Mouse (Mus musculus) stomach, embryonic 16.5 days (tissue): ENCODE results near the gene Lemd1. TPM values are rescaled to one million over a fixed set of nuclear protein-coding genes. Genes with fewer than 3 reads are reported as not detected.

Source experiments
- ATAC-seq: fragments of 200-750 bp; cut with Nextera tagmentation; 2 replicates; pipeline ENCODE4 v1.8.0; 2017; ENCODE audit warnings: moderate number of reproducible peaks, moderate TSS enrichment; ENCODE audit not compliant: insufficient read depth, low FRiP score
- H3K27ac ChIP-seq: fragments of 300-500 bp; sonication (generic); 2 replicates; pipeline ENCODE4 v1.5.1; 2014; ENCODE audit warnings: low read length
- H3K27me3 ChIP-seq: fragments of 300-500 bp; sonication (generic); 2 replicates; pipeline ENCODE4 v1.6.1; 2014; ENCODE audit warnings: low read length, control low read depth, mixed read lengths; ENCODE audit not compliant: control insufficient read depth, insufficient read depth
- H3K36me3 ChIP-seq: fragments of 300-500 bp; sonication (generic); 2 replicates; pipeline ENCODE4 v1.6.1; 2014; ENCODE audit warnings: low read length; ENCODE audit not compliant: control insufficient read depth, insufficient read depth
- H3K4me1 ChIP-seq: fragments of 300-500 bp; sonication (generic); 2 replicates; pipeline ENCODE4 v1.6.1; 2014; ENCODE audit warnings: low read length, control low read depth, mixed read lengths; ENCODE audit not compliant: control insufficient read depth, insufficient read depth
- H3K4me2 ChIP-seq: fragments of 300-500 bp; sonication (generic); 2 replicates; pipeline ENCODE4 v1.6.1; 2014; ENCODE audit warnings: low read depth, low read length, mixed read lengths
- H3K4me3 ChIP-seq: fragments of 300-500 bp; sonication (generic); replicated peaks from 2 replicates; pipeline ENCODE4 v1.5.1; 2014; ENCODE audit warnings: mild to moderate bottlenecking, low read length
- H3K9ac ChIP-seq: fragments of 300-500 bp; sonication (generic); 2 replicates; pipeline ENCODE4 v1.6.1; 2014; ENCODE audit warnings: low read length
- H3K9me3 ChIP-seq: fragments of 300-500 bp; sonication (generic); replicated peaks from 2 replicates; pipeline ENCODE4 v1.6.1; 2016; ENCODE audit warnings: low read length, control low read depth; ENCODE audit not compliant: control insufficient read depth
- WGBS: fragments of 180-500 bp; shearing (Covaris S2); extraction: QIAGEN DNeasy Blood & Tissue Kit; methylation state at CpG from one replicate; pipeline ENCODE4 v1.1.7; 2014; 5-methylcytosine and 5-hydroxymethylcytosine counted together
- polyA plus RNA-seq: library from polyadenylated mRNA; unstranded; fragments of >200 nt; fragmentation: Nextera tagmentation; extraction: Ambion mirVana; gene quantifications from 2 replicates; pipeline ENCODE4 v1.2.1, GENCODE M21; 2015

Gene Lemd1
- polyA plus RNA-seq, 1 experiment from 2014 or later: 0.49 TPM

- H3K9ac ChIP-seq: no peak overlapping the region
- H3K4me2 ChIP-seq: no peak overlapping the region
- no peaks in the 10 kb centered on the region for H3K4me1 ChIP-seq
- no peaks in the 10 kb centered on the region for H3K9me3 ChIP-seq
- H3K27me3 ChIP-seq: no peaks in the 10 kb centered on the region
- peak overlapping the region; percentile 39; the same call in 1 of the 2 replicates for H3K27ac ChIP-seq
- no peaks in the 10 kb centered on the region for H3K36me3 ChIP-seq
- H3K4me3 ChIP-seq: no peak overlapping the region
- ATAC-seq: no peak
- 69% methylated on average over 15 of the region's 15 CpGs for WGBS
These were observed 40.2 kb upstream of the Lemd1 start for GRCm38 (mm10) chr1:132150817-132151601.

GRCm38 (mm10) chr1:132151908-132152307 lies 39.3 kb upstream of the Lemd1 start:
- Histone ChIP-seq H3K9ac (no peak overlapping the region), H3K36me3 (no peaks in the 10 kb centered on the region), H3K4me3 (no peak overlapping the region), H3K4me2 (no peak overlapping the region), H3K27ac (no peak overlapping the region), H3K9me3 (no peaks in the 10 kb centered on the region), H3K4me1 (no peaks in the 10 kb centered on the region), H3K27me3 (no peaks in the 10 kb centered on the region)
- 50% methylated on average over 2 of the region's 2 CpGs for WGBS
- ATAC-seq: peak; percentile 9; the same call in 1 of the 2 replicates

GRCm38 (mm10) chr1:132153086-132153690 lies 38.0 kb upstream of the Lemd1 start:
- no peak for ATAC-seq
- Histone ChIP-seq H3K27ac (no peak overlapping the region), H3K9ac (no peak overlapping the region)

DNA sequence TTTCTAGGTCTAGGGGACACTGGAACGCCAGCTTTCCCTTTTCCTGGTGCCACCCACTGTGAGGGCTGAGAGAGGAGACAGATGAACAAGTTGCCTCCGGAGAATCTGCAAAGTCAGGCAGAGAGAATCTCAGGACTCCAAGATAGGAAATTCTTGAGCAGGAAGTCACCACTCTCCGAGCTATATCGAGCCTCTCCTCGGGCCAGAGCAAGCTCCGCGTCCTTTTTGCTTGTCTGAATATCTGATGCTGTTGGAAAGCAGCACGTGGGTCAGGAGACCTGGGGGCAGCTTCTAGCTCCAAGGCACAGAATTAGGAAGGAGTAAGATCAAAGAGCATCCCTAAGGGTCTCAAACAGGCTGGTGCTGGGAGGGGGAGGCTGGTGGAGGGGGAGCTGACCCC lies 37.5 kb upstream of the Lemd1 start:
- 47% methylated on average over 8 of the region's 8 CpGs for WGBS
- Histone ChIP-seq H3K4me3 (no peak overlapping the region), H3K9ac (no peak overlapping the region), H3K4me2 (no peak overlapping the region), H3K4me1 (peaks cover 5% of the 10 kb centered on the region; the same call in 1 of the 2 replicates), H3K36me3 (no peaks in the 10 kb centered on the region), H3K9me3 (no peaks in the 10 kb centered on the region), H3K27ac (no peak overlapping the region), H3K27me3 (peaks cover 8% of the 10 kb centered on the region; the same call in 1 of the 2 replicates)
- no peak for ATAC-seq

More at GRCm38 (mm10) chr1:132153086-132153690, 38.0 kb upstream of the Lemd1 start:
- peaks cover 5% of the 10 kb centered on the region; the same call in 1 of the 2 replicates for H3K4me1 ChIP-seq
- peaks cover 5% of the 10 kb centered on the region; the same call in 1 of the 2 replicates for H3K27me3 ChIP-seq
- H3K36me3 ChIP-seq: no peaks in the 10 kb centered on the region
- no peak overlapping the region for H3K4me3 ChIP-seq
- no peaks in the 10 kb centered on the region for H3K9me3 ChIP-seq
- no peak overlapping the region for H3K4me2 ChIP-seq
- WGBS: 61% methylated on average over 15 of the region's 15 CpGs

DNA sequence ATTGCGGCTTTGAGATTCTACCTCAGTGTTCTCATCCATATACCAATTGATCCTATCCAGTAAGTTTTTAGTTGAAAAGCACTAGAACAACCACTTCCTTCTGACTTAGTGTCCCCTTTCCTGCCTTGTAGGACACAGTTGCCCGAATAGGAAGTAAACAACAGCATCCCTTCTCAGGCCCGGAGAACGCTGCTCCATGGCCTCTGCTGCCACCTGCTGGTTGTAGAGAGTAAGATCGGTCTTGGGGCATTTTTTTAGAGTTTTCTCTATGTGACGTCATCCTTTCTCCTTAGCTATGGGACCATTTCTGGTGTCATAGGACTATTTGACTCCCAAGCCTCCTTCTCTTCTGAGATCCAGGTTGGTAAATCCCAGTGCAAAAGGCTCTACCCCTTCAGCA lies 35.5 kb upstream of the Lemd1 start:
- Histone ChIP-seq H3K4me3 (no peak overlapping the region), H3K4me2 (no peak overlapping the region), H3K36me3 (no peaks in the 10 kb centered on the region), H3K9ac (no peak overlapping the region), H3K27me3 (peaks cover 14% of the 10 kb centered on the region; the same call in 1 of the 2 replicates), H3K9me3 (no peaks in the 10 kb centered on the region), H3K27ac (no peak overlapping the region), H3K4me1 (peaks cover 14% of the 10 kb centered on the region)
- WGBS: 14% methylated on average over 6 of the region's 6 CpGs
- no peak for ATAC-seq

DNA sequence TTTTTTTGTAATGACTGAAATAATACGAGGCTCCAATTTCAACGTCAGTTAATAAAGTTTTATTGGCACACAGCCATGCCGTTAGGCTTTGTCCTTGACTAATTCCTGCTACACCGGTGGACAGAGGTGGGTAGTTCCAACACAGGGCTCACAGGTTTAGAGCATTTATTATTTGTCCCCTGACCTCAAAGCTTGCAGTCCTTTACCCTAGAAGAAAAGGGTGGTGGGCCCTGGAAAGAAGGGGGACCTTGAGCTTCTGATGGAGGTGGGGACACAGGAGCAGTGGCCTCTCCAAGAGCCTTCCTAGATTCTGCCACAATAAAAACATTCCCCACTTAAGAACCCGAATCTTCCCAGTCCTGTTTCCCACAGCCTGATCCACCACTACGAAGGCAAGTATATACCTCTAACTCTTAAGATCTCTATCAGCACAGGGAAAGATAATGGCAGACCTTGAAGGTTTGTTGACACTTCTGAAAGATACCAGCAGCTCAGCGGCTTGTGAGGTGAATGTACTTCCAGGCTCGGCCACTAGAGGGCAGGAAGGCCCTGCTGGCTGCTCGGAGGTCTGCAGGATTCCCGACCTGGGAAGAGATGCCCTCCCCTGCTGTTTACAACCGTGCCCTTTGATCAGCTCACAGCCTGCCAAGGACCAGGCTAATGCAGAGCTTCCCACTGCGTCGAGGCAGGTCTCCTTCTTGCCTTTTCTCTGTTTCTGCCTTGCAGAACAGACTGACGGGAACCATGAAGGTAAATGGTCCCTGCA lies 34.0 kb upstream of the Lemd1 start:
- Histone ChIP-seq H3K4me2 (no peak overlapping the region), H3K4me3 (no peak overlapping the region), H3K36me3 (no peaks in the 10 kb centered on the region), H3K27ac (no peak overlapping the region), H3K9ac (no peak overlapping the region), H3K4me1 (peaks cover 14% of the 10 kb centered on the region), H3K9me3 (no peaks in the 10 kb centered on the region), H3K27me3 (peaks cover 14% of the 10 kb centered on the region; the same call in 1 of the 2 replicates)
- WGBS: 23% methylated on average over 14 of the region's 14 CpGs
- peak; percentile 43; the same call in 1 of the 2 replicates for ATAC-seq

GRCm38 (mm10) chr1:132157808-132158207 lies 33.4 kb upstream of the Lemd1 start:
- no peaks in the 10 kb centered on the region for H3K36me3 ChIP-seq
- no peak overlapping the region for H3K9ac ChIP-seq
- H3K4me2 ChIP-seq: no peak overlapping the region
- no peak overlapping the region for H3K27ac ChIP-seq
- H3K27me3 ChIP-seq: peaks cover 14% of the 10 kb centered on the region; the same call in 1 of the 2 replicates
- no peak overlapping the region for H3K4me3 ChIP-seq
- H3K9me3 ChIP-seq: no peaks in the 10 kb centered on the region
- no peak for ATAC-seq
- peaks cover 14% of the 10 kb centered on the region for H3K4me1 ChIP-seq
- 28% methylated on average over 7 of the region's 7 CpGs for WGBS

DNA sequence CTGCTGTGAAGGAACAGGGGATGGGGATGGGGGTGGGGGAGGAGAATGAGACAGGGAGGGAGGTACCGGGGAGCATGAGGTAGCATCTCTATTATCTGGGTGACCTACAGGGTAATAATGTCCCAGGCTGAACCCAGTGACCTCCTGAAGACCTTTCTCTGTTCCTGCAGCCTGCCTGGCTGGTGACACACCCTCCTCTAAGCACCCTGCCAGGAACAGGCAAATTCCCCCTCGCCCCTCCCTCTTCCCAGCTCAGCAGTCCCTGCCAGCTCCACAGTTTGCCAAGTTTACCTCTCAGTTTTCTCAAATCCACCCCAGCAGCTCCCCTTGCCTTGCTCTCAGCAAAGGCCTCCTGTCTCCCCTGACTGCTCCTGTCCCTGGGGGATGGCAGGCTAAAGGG lies 32.5 kb upstream of the Lemd1 start:
- peak; percentile 41; the same call in 1 of the 2 replicates for ATAC-seq
- 43% methylated on average over 2 of the region's 2 CpGs for WGBS
- H3K9me3 ChIP-seq: no peaks in the 10 kb centered on the region
- H3K9ac ChIP-seq: no peak overlapping the region
- no peak overlapping the region for H3K27ac ChIP-seq
- no peaks in the 10 kb centered on the region for H3K36me3 ChIP-seq
- no peak overlapping the region for H3K4me3 ChIP-seq
- H3K27me3 ChIP-seq: peaks cover 14% of the 10 kb centered on the region; the same call in 1 of the 2 replicates
- H3K4me1 ChIP-seq: peaks cover 14% of the 10 kb centered on the region
- H3K4me2 ChIP-seq: no peak overlapping the region
